Comparison of ENCODE assay signal across 13 mouse cellular contexts in the genomic region with DNA sequence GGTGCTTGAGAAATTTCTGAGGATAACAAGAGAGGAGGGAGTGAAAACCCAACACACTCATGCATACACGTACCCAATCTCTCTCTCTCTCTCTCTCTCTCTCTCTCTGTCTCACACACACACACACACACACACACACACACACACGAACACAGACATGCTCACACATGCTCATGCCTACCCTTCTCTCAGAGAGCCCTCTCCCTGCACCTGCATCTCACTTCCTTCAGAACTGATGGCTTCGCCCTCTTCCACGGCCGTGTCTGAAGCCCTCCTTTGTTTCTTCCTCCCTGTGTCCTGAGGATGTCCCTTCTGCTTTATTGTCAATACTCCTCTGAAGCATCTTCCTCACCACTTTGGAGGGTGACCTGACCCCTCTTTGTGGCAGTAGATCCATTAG. TPM values are rescaled to one million over a fixed set of nuclear protein-coding genes. Genes with fewer than 3 reads are reported as not detected.
DNase-seq lines count a peak whose midpoint lies in the region; ATAC-seq and TF ChIP-seq lines count a peak whose summit lies in the region.
"Had no signal": no experiment of that assay in that cellular context is flagged by ENCODE, and none has a peak within 500 bp of the region (broad histone marks: within the 10 kb centered on the region; RNA-seq: fewer than 3 reads in every experiment).

No protein-coding gene starts in this region.

- TF ChIP-seq CTCF in CH12.LX (conservative IDR thresholded peaks at IDR 0.05 in 1 of 2, IDR thresholded peaks at IDR 0.05 in 1 of 2; ENCODE audit: low read depth in 2 of 2, low read length in 2 of 2): no peak

- no peak overlapping the region for H3K4me3 ChIP-seq in CH12.LX (replicated peaks in 1 of 3; ENCODE audit: low read depth in 2 of 3, low read length in 2 of 3, poor library complexity in 1 of 3)
- no peak overlapping the region for H3K4me3 ChIP-seq in forebrain, embryonic 10.5 days
- no peak overlapping the region for H3K4me3 ChIP-seq in hindbrain, embryonic 13.5 days
- H3K4me3 ChIP-seq in midbrain, embryonic 13.5 days (replicated peaks): no peak overlapping the region
- H3K4me3 ChIP-seq: myocyte had no signal

- H3K4me2 ChIP-seq in CH12.LX (ENCODE audit: insufficient read depth, low read depth, poor library complexity, severe bottlenecking): no peak overlapping the region
- H3K4me2 ChIP-seq in hindbrain, embryonic 13.5 days: peak overlapping the region; percentile 31; the same call in 1 of the 2 replicates
- H3K4me2 ChIP-seq in midbrain, embryonic 13.5 days (replicated peaks): peak overlapping the region; percentile 34; the same call in 1 of the 2 replicates

- no peak for ATAC-seq in hindbrain, embryonic 13.5 days (ENCODE audit: low FRiP score)
- ATAC-seq in midbrain, embryonic 13.5 days: peak; percentile 18; the same call in 1 of the 2 replicates
- ATAC-seq in megakaryocyte progenitor cell, adult 5-6 weeks (replicated peaks; ENCODE audit: poor library complexity): no peak

- no peak for TF ChIP-seq POLR2A in CH12.LX (IDR thresholded peaks at IDR 0.05; ENCODE audit: low read depth, low read length)

- TF ChIP-seq RAD21 in CH12.LX (IDR thresholded peaks at IDR 0.05; ENCODE audit: low read depth, low read length): no peak

- dilution Hi-C loops in CH12.LX (cut with MboI; ENCODE audit: extremely low pct_ligation_motif_present, extremely low pct_unique_long_range_greater_than_20kb, low sequenced_read_pairs): no loop called here

- H3K79me2 ChIP-seq in CH12.LX (replicated peaks; ENCODE audit: control insufficient read depth, extremely low read depth, insufficient read depth, poor library complexity, severe bottlenecking): no peaks in the 10 kb centered on the region

- no peak overlapping the region for H3K9ac ChIP-seq in CH12.LX (ENCODE audit: insufficient read depth, low read depth)
- peak overlapping the region; percentile 59 for H3K9ac ChIP-seq in hindbrain, embryonic 13.5 days
- peak overlapping the region; percentile 48 for H3K9ac ChIP-seq in midbrain, embryonic 13.5 days (replicated peaks)
- H3K9ac ChIP-seq: liver, embryonic 14.5 days had no signal

- no peaks in the 10 kb centered on the region for H3K36me3 ChIP-seq in CH12.LX (replicated peaks in 1 of 2; ENCODE audit: control insufficient read depth in 1 of 2, insufficient read depth in 1 of 2, low read length in 1 of 2)
- H3K36me3 ChIP-seq in forebrain, embryonic 10.5 days (replicated peaks): no peaks in the 10 kb centered on the region
- no peaks in the 10 kb centered on the region for H3K36me3 ChIP-seq in hindbrain, embryonic 13.5 days
- H3K36me3 ChIP-seq in midbrain, embryonic 13.5 days: no peaks in the 10 kb centered on the region

- H3K27ac ChIP-seq in CH12.LX (ENCODE audit: insufficient read depth, low read depth): no peak overlapping the region
- peak overlapping the region; percentile 70 for H3K27ac ChIP-seq in forebrain, embryonic 10.5 days
- peak overlapping the region; percentile 91 for H3K27ac ChIP-seq in hindbrain, embryonic 13.5 days
- H3K27ac ChIP-seq in midbrain, embryonic 13.5 days: peak overlapping the region; percentile 90
- H3K27ac ChIP-seq: liver, embryonic 14.5 days had no signal

- no peaks in the 10 kb centered on the region for H3K27me3 ChIP-seq in CH12.LX (replicated peaks)
- peaks cover 27% of the 10 kb centered on the region; the same call in 1 of the 2 replicates for H3K27me3 ChIP-seq in forebrain, embryonic 10.5 days (ENCODE audit: poor library complexity, severe bottlenecking)
- H3K27me3 ChIP-seq in hindbrain, embryonic 13.5 days: peaks cover under 1% of the 10 kb centered on the region; the same call in 1 of the 2 replicates
- no peaks in the 10 kb centered on the region for H3K27me3 ChIP-seq in midbrain, embryonic 13.5 days

- DNase-seq in CH12.LX (ENCODE audit: extremely low read depth) (peak; percentile 18), MN1 (ENCODE audit: low spot score) (no peak)
- DNase-seq in forebrain, embryonic 10.5 days (ENCODE audit: extremely low spot score, low spot score): no peak
- no peak for DNase-seq in urinary bladder, postnatal 36 days (ENCODE audit: low spot score in 2 of 2)
- DNase-seq: cerebellum, adult 9-11 months had no signal

- 38% methylated on average over 5 of the region's 5 CpGs for WGBS in forebrain, embryonic 10.5 days
- 29% methylated on average over 5 of the region's 5 CpGs for WGBS in hindbrain, embryonic 13.5 days
- 20% methylated on average over 5 of the region's 5 CpGs for WGBS in midbrain, embryonic 13.5 days

- no peak for TF ChIP-seq EP300 in CH12.LX (IDR thresholded peaks at IDR 0.05; ENCODE audit: low read length)

- peaks cover 2% of the 10 kb centered on the region for H3K9me3 ChIP-seq in CH12.LX (replicated peaks; ENCODE audit: low read length)
- H3K9me3 ChIP-seq in forebrain, embryonic 10.5 days: no peaks in the 10 kb centered on the region
- H3K9me3 ChIP-seq in hindbrain, embryonic 13.5 days: no peaks in the 10 kb centered on the region
- no peaks in the 10 kb centered on the region for H3K9me3 ChIP-seq in midbrain, embryonic 13.5 days

- in situ Hi-C loops in CH12.LX (cut with MboI; ENCODE audit: low pct_ligation_motif_present, low pct_unique_long_range_greater_than_20kb, low sequenced_read_pairs): no loop called here

- peaks cover 7 to 39% of the 10 kb centered on the region in 2 experiments for H3K4me1 ChIP-seq in CH12.LX (ENCODE audit: control insufficient read depth in 1 of 2, insufficient read depth in 2 of 2)
- H3K4me1 ChIP-seq in forebrain, embryonic 10.5 days: peaks cover 70% of the 10 kb centered on the region
- peaks cover 56% of the 10 kb centered on the region for H3K4me1 ChIP-seq in hindbrain, embryonic 13.5 days (replicated peaks)
- H3K4me1 ChIP-seq in midbrain, embryonic 13.5 days (replicated peaks): peaks cover 67% of the 10 kb centered on the region

TF ChIP-seq in CH12.LX, 34 proteins besides CTCF, POLR2A, EP300 and RAD21:
- TF ChIP-seq MYC (IDR thresholded peaks at IDR 0.05; ENCODE audit: low read depth, low read length) (0 out of 2 replicates have a peak, but pooled peaks have one; percentile 23), KAT2A (IDR thresholded peaks at IDR 0.05; ENCODE audit: insufficient replicate concordance, low read length) (no peak), USF1 (IDR thresholded peaks at IDR 0.05; ENCODE audit: low read depth, low read length) (no peak), TCF12 (IDR thresholded peaks at IDR 0.05; ENCODE audit: low read depth, low read length) (peak; percentile 22; the same call in 1 of the 2 replicates), CHD1 (IDR thresholded peaks at IDR 0.05; ENCODE audit: low read depth, low read length) (peak; percentile 33; the same call in 1 of the 2 replicates), MXI1 (IDR thresholded peaks at IDR 0.05; ENCODE audit: low read depth, low read length) (no peak), MAZ (IDR thresholded peaks at IDR 0.05; ENCODE audit: low read depth, low read length) (no peak), NRF1 (IDR thresholded peaks at IDR 0.05; ENCODE audit: low read depth, low read length) (peak; percentile 41; the same call in 1 of the 2 replicates), GABPA (IDR thresholded peaks at IDR 0.05; ENCODE audit: insufficient replicate concordance, low read depth, low read length) (no peak), HCFC1 (IDR thresholded peaks at IDR 0.05; ENCODE audit: low read depth, low read length) (no peak)

RNA-seq across cellular contexts. Expression of a gene that starts 56.4 kb away (rescaled TPM):
- total RNA-seq in CH12.LX (2012; rRNA removed): 0.08 TPM in 1 of 2 replicates, not detected in the other
- 0.12 TPM in 1 of 2 replicates, not detected in the other for total RNA-seq in CH12.LX (2014; rRNA removed)
- polyA plus RNA-seq in CH12.LX (2012; ENCODE audit: insufficient read length, low read depth): 0.10 TPM in 1 of 2 replicates, not detected in the other
- polyA plus RNA-seq in forebrain, embryonic 10.5 days (2016; fragmentation: Nextera tagmentation; extraction: Ambion mirVana): not detected in 2 replicates
- not detected in 2 replicates for polyA plus RNA-seq in hindbrain, embryonic 13.5 days (2015; fragmentation: Nextera tagmentation; extraction: Ambion mirVana)
- polyA plus RNA-seq in midbrain, embryonic 13.5 days (2015; fragmentation: Nextera tagmentation; extraction: Ambion mirVana): not detected in 2 replicates
- total RNA-seq in megakaryocyte progenitor cell, adult 5-6 weeks (2015): not detected in 2 replicates
- total RNA-seq in megakaryocyte progenitor cell, adult 5-6 weeks (2017): not detected in 2 replicates
- total RNA-seq: heart, postnatal 10 days had no signal
- polyA plus RNA-seq: large intestine, adult 2 months; liver, embryonic 14.5 days; myocyte; spleen, adult 2 months had no signal
